Mouse (Mus musculus) mesoderm, embryonic 11.5 days (tissue): ENCODE measurements around the gene Ube2r2.
A peak's percentile ranks its signal among the peaks of the same experiment; 100 is the strongest.

ENCODE experiments used
- DNase-seq: peaks from one replicate; pipeline ENCODE4 v3.0.0-alpha.2; 2012; ENCODE audit warnings: low read depth, low spot score

Gene Ube2r2

GRCm38 (mm10) chr4:41118706-41119292, 16.7 kb upstream of the Ube2r2 start:
- DNase-seq = peak; percentile 67

- peak; percentile 100 for DNase-seq
Observed at GRCm38 (mm10) chr4:41124180-41124951, 11.2 kb upstream of the Ube2r2 start, which contains the start of gene Nol6. TSS of gene Nol6 (minus strand) at chr4:41124455.

GRCm38 (mm10) chr4:41129406-41129805, 6.1 kb upstream of the Ube2r2 start:
- DNase-seq = peak; percentile 62

GRCm38 (mm10) chr4:41129836-41130235, 5.7 kb upstream of the Ube2r2 start:
- no peak for DNase-seq

- no peak for DNase-seq
Observed at GRCm38 (mm10) chr4:41132471-41132870, 3.1 kb upstream of the Ube2r2 start.

GRCm38 (mm10) chr4:41133529-41134291, 1.8 kb upstream of the Ube2r2 start:
- peak; percentile 31 for DNase-seq

GRCm38 (mm10) chr4:41134935-41135710, 420 bp upstream of the Ube2r2 start:
- DNase-seq = peak; percentile 88

GRCm38 (mm10) chr4:41136454-41136805, 887 bp downstream of the Ube2r2 start:
- no peak for DNase-seq

- peak; percentile 18 for DNase-seq
Observed at GRCm38 (mm10) chr4:41136811-41137210, 1.3 kb downstream of the Ube2r2 start.

- DNase-seq = no peak
Observed at GRCm38 (mm10) chr4:41140174-41140875, 4.8 kb downstream of the Ube2r2 start.

GRCm38 (mm10) chr4:41142601-41143000, 7.1 kb downstream of the Ube2r2 start:
- DNase-seq = no peak

- no peak for DNase-seq
Observed at GRCm38 (mm10) chr4:41149891-41150290, 14.3 kb downstream of the Ube2r2 start.

- no peak for DNase-seq
Observed at GRCm38 (mm10) chr4:41151186-41151585, 15.6 kb downstream of the Ube2r2 start.

- no peak for DNase-seq
Observed at GRCm38 (mm10) chr4:41153146-41153545, 17.6 kb downstream of the Ube2r2 start.

GRCm38 (mm10) chr4:41156961-41157360, 21.4 kb downstream of the Ube2r2 start:
- no peak for DNase-seq

- DNase-seq = no peak
Observed at GRCm38 (mm10) chr4:41158251-41158650, 22.7 kb downstream of the Ube2r2 start.

- no peak for DNase-seq
Observed at GRCm38 (mm10) chr4:41161232-41161631, 25.7 kb downstream of the Ube2r2 start.

GRCm38 (mm10) chr4:41164974-41165373, 29.4 kb downstream of the Ube2r2 start:
- DNase-seq = peak; percentile 14

- peak; percentile 79 for DNase-seq
Observed at GRCm38 (mm10) chr4:41165693-41166475, 30.3 kb downstream of the Ube2r2 start.

GRCm38 (mm10) chr4:41170970-41171369, 35.4 kb downstream of the Ube2r2 start:
- DNase-seq = no peak
